Mouse (Mus musculus): ENCODE measurements at regions not wholly inside any gene's neighbourhood (a gene's known extent, or its start where the extent isn't known, plus 50 kb on each side); places are given as distances from the start of the nearest gene placed in this dataset.
A peak's percentile ranks its signal among the peaks of the same experiment; 100 is the strongest.

- DNase-seq = no peak
Observed at GRCm38 (mm10) chr1:63828174-63828844, 59.2 kb upstream of the 4933402D24Rik start.

GRCm38 (mm10) chr1:63820614-63821270 lies 51.7 kb upstream of the 4933402D24Rik start:
- no peak for DNase-seq

- DNase-seq = peak; percentile 38
Observed at GRCm38 (mm10) chr1:63819536-63820254, 50.6 kb upstream of the 4933402D24Rik start.
